Mouse (Mus musculus): ENCODE measurements around the gene Dexi.

Dexi gene

DNA sequence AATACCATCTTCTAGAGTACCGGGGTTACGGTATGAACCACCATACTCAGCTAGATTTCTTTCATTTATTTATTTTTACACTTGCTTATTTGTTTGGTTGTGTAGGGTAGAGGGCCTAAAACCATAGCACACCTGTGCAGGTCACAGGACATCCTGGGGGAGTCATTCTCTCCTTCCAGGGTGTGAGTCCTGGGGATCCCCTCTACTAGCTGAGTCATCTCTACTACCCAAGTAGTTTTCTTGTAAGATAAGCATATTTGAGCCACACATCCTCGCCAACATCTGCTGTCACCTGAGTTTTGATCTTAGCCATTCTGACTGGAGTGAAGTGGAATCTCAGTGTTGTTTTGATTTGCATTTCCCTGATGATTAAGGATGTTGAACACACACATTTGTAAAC lies 50.3 kb downstream of the Dexi start:
- DNase-seq = no peak

DNA sequence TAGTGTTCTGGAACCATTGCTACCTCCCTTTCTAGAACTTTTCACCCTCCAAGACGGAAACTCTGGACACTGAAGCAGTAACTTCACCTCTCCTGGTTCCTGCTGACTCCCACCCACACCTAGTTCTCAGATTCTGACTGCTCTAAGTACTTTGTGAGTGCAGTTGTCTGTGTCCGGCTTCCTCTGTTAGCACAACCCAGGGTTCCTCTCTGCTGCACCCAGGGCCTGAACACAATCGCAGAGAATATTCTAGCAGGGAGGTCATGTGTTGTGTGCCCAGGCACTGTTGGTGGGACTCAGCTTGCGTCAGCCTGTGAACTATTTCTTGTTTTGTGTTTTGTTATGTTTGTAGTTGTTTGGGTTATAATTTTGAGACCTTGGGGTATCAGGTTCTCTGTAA lies 51.1 kb downstream of the Dexi start:
- no peak for DNase-seq

DNA sequence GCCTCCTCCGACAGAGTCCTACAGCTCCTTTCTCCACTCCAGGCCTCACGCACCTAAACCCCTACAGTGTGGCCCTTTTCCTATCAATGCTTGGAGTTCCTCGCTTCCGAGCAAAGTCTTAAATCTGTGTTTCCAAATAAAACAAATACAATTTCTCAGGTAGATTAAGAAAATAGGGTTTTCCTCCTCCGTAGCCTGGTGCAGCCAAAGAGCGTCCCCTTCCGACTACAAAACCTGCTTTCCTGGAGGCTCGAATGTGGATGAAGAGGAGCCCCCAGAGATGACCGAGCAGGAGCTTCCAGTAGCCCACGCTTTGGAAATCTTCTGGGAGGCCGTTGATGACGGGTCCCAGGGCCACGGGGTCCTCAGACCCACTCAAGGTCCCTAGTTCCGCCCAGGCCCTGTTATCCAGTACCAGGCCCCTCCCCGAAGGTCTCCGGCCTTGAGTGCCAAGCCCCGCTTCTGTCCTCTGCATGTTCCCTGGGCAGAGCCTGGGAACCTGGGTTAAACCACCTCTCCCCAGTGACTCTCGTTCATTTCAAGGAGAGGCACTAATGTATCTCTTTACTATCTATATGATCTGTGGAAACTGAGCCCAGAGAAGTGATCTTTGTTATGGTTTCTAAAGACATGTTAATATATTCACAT lies 52.2 kb downstream of the Dexi start:
- DNase-seq = no peak

DNA sequence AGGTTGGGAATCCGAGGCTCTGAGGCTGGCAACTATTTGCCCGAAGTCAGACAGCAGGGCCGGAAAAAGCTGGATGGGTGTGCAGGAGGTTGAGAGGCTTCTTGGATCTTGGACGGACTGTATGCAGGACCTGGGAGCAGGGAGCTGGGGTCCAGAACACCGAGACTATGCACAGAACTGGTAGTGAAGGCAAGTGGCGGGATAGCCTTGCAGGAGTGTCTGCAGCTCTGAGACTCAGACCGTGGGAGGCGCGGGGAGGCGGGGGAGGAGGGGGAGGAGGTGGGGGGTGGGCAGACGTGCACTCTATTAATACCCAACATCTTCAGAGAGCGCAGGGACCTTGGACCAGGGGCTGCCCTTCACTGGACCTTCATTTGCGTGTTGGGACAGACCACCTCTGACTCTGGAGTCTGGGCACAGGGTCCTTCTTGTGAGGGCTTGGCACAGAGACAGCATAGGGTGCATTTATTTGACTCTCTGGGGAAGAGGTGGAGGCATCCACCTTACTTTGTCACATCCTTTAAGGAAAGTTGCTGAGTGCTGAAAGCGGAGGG lies 52.9 kb downstream of the Dexi start:
- no peak for DNase-seq

DNA sequence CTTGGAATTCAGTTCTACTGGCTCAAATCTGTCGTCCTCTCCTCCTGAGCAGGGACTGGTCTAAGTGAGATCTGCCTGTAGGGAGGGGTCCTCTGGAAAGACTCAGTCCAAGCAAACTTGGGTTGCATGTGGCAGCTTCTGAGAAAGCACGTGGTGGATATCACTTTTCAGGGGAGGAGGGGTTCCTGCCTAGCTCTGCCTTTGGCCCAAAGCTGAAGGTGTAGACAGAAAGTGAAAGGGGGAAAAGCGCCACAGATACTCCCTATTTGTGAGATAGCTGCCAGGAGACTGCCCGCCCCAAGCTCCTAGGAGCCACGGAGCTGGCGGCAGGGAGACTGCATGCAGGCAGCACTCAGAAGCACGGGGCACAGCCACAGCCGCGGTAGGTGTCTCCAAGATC lies 53.4 kb downstream of the Dexi start:
- no peak for DNase-seq

DNA sequence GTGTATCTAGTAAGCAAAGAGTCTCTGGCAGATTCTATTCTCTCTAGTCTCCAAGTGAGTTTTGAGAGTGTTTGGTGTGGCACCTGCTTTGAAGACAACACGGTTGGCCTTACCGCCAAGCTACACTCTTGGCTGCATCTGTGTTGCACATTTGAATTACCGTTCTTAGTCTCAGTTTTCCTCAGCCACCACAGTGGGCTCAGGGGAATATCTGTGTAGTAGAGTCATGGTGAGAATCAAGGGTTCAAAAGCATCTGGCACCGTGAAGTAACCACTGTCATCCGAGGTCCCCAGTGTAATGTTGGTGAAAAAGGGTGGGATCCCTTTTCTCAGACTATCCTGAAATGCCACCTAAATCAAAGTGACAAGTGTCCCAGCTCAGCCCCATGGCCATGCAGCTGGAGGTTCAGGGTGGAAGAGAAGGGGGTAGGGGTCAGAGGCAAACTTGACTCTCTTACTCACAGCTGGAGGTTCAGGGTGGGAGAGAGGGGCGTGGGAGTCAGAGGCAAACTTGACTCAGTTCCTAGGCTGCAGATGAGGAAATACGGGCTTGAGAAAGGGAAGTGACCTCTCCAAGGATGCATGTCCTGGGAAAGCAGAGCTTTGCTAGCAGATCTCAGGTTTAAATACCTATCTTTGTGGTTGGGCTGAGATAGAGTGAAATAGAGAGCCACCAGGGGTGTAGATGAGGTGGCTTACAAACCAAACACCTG lies 53.9 kb downstream of the Dexi start:
- no peak for DNase-seq

DNA sequence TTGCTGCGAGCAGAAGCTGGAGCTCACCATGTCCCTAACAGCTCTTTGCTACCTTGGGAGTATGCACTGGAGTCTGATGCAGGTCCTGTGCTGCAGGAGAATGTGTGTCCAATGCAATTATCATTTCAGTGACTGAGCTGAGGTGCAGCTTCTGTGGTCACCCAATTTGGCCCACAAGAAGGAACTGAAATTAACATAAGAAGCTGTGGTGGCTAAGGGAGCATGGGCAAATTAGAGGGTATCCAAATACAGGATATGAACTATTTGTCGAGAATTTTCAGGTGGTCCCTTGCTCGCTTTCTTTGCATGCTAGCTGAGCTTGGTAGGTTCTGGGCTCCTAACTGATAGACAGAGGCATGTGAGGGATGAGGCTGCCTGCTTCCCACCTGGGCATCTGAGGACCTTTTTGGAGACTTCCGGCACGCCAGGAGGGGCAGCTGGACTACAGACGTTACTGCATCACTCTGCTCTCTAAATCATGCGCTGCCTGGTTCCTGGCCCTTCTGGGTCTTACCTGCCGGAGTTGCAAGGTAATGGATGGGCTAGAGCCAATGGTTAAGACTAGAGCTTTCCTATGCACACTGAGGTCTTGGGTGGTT lies 54.9 kb downstream of the Dexi start:
- DNase-seq = no peak

DNA sequence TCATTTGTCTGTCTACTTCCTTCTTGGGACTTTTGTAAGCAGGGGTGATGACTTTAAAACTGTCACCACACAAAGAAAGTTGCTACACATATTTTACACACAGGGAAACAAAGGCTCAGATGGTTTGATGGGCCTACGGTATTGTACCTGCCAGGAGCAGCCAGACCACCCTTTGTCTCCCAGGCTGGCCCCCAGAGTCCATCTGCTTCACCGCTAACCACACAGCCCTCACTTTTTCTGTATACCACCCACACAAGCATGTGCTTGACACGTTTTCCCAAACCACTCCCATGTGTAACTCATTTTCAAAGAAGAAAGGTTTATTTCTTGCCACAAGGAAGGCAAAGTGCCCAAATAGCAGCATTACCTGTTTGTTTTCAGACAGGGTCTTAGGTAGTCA lies 55.9 kb downstream of the Dexi start:
- no peak for DNase-seq

DNA sequence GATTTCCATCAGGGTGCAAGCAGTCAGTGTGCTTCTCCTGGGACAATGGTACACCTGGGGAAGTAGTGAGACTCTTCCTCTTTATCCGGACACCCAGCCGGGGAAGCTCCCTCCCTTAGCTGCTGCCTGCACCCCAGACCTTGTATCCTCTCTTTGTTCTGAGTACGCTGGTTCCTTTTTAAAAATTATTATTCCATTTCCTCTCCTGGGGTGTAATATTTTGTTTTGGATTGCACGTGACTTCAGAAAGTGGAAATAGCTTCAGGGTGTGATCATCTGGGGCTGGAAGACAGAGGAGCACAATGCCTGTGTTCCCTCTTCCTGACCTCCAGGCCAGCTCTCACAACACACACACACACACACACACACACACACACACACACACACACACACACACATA lies 60.5 kb downstream of the Dexi start:
- no peak for DNase-seq

DNA sequence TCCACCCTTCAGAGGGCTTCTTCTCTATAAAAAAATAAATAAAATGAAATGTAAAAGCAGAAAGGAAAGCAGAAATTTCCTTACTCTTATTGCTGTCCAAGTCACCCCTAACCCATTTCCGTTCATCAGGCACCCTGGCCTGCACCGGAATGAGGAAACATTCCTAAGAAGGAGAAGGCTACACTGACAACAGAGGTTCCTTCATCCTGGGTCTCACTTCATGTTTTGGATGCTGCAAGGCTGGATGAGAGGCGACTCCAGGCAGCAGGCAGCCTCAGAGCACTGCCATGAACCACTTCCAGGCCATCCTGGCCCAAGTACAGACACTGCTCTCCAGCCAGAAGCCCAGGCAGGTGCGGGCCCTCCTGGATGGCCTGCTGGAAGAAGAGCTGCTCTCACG lies 63.0 kb downstream of the Dexi start, which contains the start of gene Ciita:
Gene Ciita (plus strand): TSS at position 203 of the 400 bp plus-strand sequence.
- no peak for DNase-seq

DNA sequence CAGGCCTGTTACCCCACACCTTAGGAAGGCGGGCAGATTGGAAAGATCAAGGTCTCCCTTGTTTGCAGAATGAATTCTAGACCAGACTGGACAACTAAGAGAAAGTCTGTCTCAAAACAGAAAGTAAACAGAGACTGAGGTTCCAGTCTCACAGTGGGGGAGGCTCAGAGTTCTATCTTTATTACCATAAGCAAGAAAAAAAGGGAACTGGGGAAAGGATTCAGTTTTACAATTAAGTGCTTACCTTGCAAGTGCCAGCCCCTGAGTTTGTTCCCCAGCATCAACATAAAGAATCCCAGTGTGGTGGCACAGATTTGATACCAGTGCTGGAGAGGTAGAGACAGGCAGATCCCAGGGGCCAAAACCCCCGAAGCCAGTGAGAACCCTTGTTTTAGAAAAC lies 66.9 kb downstream of the Dexi start:
- no peak for DNase-seq

DNA sequence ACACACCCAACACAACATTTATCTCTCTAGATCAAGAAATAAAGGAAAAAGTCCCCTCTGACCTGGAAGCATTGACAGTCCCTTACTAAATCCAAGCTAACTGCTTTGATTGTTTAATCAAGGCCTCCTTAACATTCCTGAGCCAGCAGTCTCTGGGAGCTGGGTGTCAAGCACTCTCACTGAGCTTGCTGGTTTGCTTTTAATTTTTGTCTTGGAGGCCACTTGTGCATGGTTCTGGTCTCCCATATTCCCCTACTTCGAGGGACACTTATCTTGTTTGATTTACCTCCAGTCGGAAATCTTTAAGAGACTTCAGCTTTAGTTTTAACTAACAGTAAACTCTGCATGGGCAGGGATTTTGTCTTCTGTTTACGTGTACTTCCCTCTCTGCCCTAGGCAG lies 67.9 kb downstream of the Dexi start:
- DNase-seq = no peak

DNA sequence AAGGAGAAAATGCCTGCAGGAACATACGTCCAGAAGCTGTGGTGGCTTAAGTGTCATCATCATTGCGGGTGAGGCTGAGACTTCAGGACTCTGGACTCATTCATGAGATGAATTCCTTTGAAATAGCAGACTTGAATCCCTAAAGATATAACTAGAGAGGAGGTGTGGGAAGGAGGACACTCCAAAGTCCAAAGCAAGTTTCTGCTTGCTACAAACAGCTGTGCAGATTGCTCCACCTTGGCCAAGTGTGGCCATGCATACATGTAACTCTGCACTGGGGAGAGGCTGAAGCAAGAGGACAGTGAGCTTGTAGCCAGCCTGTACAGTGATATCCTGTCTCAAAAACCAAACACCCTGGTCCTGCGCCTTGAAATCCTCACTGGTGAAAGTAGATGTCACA lies 70.9 kb downstream of the Dexi start:
- DNase-seq = no peak

DNA sequence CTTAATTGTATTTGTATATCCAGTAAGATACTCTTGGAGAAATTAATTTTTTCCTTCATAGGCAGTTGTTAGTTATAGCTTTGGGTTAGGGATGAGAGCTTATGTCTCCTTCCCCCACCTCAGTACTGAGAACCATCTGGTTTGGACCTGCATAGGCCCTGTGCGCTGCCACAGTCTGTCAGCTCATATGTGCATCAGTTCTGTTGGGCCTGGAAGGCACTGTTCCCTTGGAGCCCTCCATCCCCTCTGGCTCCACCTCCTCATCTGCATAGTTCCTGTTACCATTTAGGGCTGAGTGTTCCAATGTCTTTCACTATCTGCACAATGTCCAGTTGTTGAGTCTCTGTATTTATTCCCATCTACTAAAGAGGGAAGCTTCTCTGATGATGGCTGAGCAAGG lies 74.7 kb downstream of the Dexi start:
- DNase-seq = no peak

DNA sequence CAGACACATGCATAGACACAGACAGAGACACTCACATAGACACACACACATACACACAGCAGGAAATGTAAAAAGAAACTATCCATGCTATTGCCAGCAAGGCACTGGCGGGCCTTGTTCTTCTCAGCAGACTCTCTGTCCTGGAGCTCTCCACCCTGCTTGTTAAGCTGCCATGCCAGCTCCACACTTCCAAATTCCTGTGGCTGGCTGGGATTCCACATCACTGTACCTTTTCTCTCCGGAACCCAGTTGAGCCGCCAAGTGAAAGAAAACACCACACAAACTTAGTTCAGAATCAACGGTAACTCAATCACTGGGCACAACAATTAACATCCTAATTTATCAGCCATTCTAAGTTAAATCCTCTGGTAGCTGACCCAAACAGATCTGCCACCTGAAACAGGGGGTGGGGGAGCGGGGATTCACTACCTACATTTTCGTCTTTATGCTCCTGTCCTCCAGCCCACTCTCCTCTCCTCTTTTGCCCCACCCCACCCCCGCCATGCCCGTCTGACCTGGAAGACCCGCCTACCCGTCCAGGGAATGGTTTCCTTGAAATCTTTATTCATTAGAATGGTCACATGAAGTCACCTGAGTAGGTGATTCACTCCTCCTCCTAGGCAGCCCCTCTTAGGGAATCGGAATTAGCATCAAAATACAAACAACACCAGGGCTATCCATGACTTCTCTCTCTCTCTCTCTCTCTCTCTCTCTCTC lies 75.3 kb downstream of the Dexi start:
- no peak for DNase-seq

DNA sequence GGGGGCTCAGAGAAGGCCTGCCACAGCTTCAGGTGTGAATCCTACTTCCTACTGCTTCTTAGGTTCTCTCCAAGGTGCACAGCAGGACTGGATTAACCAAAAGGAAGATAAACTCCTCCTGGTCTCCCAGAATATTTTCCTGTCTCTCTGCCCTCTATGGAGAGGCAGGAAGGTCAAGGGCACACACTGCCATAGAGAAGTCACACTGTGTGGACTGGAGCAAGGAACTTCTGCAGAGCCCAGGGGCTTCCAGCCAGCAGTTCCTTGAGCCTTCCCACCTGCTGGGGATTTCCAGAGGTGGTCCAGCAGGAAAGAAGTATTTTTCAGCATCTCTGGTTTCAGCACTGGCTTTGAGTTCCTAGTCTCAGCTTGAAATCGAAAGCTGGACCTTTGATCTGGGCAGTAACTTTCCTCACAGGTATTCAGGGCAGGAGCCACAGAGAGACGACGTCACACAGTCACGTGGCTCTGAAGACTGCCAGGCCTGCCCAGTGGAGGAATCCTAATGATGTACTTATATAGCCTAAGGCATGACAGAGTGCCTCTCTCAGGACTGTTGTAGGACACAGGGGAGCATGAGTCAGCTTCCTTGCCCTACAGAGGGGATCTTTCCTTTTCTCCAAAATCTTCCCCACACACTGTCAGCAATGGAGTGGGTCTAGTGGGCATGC lies 77.7 kb downstream of the Dexi start:
- DNase-seq = no peak

DNA sequence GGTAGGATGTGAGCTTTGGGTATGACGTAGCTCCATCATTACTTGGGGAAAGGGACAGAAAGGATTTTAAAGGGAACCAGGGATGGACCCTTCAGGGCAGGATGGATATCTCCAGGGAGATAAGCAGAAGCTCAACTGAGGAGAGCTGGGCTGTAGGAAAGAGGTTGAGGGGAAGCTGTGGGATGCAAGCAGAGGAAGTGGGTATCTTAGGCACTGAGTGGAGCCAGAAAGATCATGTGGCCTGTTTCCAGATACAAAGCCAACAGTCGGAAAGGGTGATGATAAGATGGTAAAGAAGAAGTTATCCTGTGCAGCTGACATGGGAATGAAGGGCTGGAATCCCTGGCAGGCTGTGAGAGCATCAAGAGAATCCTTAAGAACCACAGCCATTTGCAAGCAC lies 81.7 kb downstream of the Dexi start:
- no peak for DNase-seq

DNA sequence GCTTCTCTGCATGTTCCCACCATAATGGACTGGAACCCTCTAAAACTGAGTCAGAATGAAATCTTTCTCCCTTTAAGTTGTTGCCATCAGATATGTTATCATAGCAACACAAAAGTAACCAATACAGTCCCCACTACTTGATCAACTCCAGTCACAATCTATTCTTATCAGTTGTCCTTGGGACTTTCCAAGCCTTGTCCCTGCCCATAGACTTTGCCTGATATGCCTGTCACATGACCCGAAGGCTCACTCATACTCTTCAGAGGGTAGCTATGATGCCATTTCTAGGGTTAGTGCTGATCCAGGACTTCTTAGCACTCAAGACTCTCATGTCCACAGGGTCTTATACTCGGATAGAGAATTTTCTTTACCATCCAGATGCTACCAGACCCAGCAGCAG lies 82.7 kb downstream of the Dexi start:
- DNase-seq = no peak

DNA sequence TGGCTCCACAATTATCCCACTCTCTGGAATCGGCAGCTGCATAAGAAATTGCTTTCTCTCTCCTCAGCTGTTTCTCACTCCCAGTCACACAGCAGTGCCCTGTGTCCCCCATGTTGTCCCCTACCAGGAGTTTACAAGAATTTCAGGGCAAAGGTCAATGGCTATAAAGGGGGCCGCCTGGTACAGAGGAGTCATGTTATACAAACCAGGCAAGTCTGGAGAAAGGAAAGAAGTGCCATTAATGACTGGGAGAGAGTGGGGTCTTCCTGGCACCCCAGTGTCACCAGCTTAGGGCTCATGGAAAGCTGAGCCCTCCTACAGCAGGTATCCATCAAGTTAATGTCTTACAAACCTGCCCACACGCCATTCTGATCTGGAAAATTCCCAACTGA lies 88.3 kb downstream of the Dexi start:
- DNase-seq = no peak

DNA sequence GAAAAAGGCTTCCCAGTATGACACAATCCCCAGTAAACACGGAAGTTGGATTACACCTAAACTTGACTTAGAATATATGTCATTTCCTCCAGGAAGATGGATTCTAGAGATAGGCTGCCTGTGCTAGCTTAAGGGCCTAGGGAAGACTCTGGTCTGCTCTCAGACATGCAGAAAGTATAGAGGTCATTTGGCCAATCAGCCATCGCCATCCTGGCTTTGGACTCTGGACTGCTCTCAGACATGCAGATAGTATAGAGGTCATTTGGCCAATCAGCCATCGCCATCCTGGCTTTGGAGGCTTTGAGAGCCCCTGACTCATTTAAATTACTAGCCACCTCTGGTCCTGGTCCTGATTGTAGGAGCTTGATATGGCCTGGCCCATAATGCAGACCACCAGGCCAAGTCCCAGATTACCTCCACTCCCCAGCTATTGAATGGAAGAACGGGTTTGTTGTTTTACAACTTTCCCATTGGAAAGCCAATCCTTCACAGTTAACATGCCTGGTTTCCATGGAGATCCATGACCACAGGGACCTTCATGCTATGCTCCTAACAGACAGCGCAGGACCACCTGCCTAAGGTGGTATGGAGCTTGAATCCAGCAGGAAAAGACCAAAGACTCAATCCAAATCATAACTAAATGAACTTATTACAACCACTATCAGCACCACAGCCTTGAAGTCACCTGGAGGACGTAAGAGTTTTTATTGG lies 88.8 kb downstream of the Dexi start:
- no peak for DNase-seq

Measured in cerebellum, adult 11 months (tissue).